Mouse (Mus musculus) lung, embryonic 14.5 days (tissue): ENCODE measurements around the gene Spata4. TPM values are rescaled to one million over a fixed set of nuclear protein-coding genes. Genes with fewer than 3 reads are reported as not detected.
"Not testable (repeated sequence)": the region's sequence is repeated elsewhere in the genome, so short reads cannot be mapped to it uniquely, and the experiment has no call there.

Experiments used
- ATAC-seq: fragments of 200-750 bp; cut with Nextera tagmentation; 2 replicates; pipeline ENCODE4 v1.8.0; 2017; ENCODE audit warnings: mild to moderate bottlenecking, moderate TSS enrichment, moderate library complexity; ENCODE audit not compliant: insufficient read depth
- DNase-seq: peaks from one replicate; pipeline ENCODE4 v3.0.0-alpha.2; 2015
- H3K27ac ChIP-seq: fragments of 300-500 bp; sonication (generic); 2 replicates; pipeline ENCODE4 v1.5.1; 2014; ENCODE audit warnings: low read depth, mild to moderate bottlenecking, moderate library complexity
- H3K27me3 ChIP-seq: fragments of 300-500 bp; sonication (generic); 2 replicates; pipeline ENCODE4 v1.6.1; 2014; ENCODE audit warnings: low read length, control low read depth; ENCODE audit not compliant: insufficient read depth
- H3K36me3 ChIP-seq: fragments of 300-500 bp; sonication (generic); 2 replicates; pipeline ENCODE4 v1.6.1; 2014; ENCODE audit warnings: control low read depth; ENCODE audit not compliant: insufficient read depth
- H3K4me1 ChIP-seq: fragments of 300-500 bp; sonication (generic); 2 replicates; pipeline ENCODE4 v1.6.1; 2014; ENCODE audit warnings: antibody characterized with exemption, control low read depth; ENCODE audit not compliant: insufficient read depth
- H3K4me2 ChIP-seq: fragments of 300-500 bp; sonication (generic); 2 replicates; pipeline ENCODE4 v1.6.1; 2014; ENCODE audit warnings: mild to moderate bottlenecking
- H3K4me3 ChIP-seq: fragments of 300-500 bp; sonication (generic); 2 replicates; pipeline ENCODE4 v1.5.1; 2014; ENCODE audit warnings: low read depth, low read length
- H3K9ac ChIP-seq: fragments of 300-500 bp; sonication (generic); 2 replicates; pipeline ENCODE4 v1.6.1; 2014
- H3K9me3 ChIP-seq: fragments of 300-500 bp; sonication (generic); 2 replicates; pipeline ENCODE4 v1.6.1; 2016; ENCODE audit warnings: low read depth, low read length, control low read depth
- CTCF ChIP-seq: IDR thresholded peaks from 2 replicates; pipeline ENCODE4 v1.5.1; 2016; ENCODE audit warnings: antibody characterized with exemption, low read depth
- WGBS: fragments of 180-500 bp; shearing (Covaris S2); extraction: QIAGEN DNeasy Blood & Tissue Kit; methylation state at CpG from one replicate; pipeline ENCODE4 v1.1.7; 2014; 5-methylcytosine and 5-hydroxymethylcytosine counted together
- polyA plus RNA-seq: library from polyadenylated mRNA; unstranded; fragments of >200 nt; fragmentation: Nextera tagmentation; extraction: Ambion mirVana; gene quantifications from 2 replicates; pipeline ENCODE4 v1.2.1, GENCODE M21; 2014

The Spata4 gene
- polyA plus RNA-seq, 1 experiment from 2014 or later = not detected

DNA sequence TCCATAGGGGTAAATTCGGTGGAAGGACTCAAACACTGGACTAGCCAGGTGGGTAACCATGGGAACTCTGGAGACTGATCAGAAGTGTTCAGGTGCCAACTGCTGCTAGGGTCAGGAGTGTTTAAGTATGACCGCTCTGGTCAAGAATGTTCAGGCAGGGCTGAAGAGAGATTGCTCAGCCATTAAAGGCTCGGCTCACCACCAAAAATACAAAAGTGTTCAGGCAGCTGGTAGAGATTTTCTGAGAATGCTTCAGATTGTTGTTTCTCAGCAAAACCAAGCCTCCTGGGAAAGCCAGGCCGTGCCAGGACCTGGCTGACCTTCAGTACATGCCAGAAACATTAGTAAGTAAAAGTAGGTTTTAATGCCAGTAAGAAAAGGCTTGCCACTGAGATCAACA, 9.7 kb downstream of the Spata4 start:
- 56% methylated on average over 4 of the region's 4 CpGs for WGBS
- peak; percentile 13 for DNase-seq

DNA sequence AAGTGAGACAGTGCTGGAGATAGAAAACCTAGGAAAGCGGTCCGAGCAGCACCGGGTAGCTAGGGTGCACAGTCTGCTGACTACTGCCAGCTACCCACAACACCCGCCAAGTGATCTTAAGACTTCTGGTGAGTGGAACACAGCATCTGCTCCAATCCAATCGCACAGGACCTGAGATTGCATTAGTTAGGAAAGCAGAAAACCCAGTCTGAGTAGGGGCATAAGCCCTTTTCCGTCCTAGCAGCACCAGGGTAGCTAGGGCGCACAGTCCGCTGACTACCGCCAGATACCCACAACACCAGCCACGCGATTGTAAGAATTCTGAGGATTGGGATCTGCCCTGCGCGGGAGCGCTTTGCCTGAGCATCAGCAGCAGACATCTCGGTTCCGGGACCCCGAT, 16.1 kb downstream of the Spata4 start:
- H3K9ac ChIP-seq, H3K4me1 ChIP-seq, H3K27me3 ChIP-seq, H3K4me3 ChIP-seq, ATAC-seq, H3K36me3 ChIP-seq, DNase-seq, H3K27ac ChIP-seq, H3K4me2 ChIP-seq, H3K9me3 ChIP-seq: not testable (repeated sequence)
- 74% methylated on average over 17 of the region's 17 CpGs for WGBS

More for the DNA sequence above, 9.7 kb downstream of the Spata4 start:
- Histone ChIP-seq H3K4me2 (no peak overlapping the region), H3K27me3 (no peaks in the 10 kb centered on the region), H3K27ac (peak overlapping the region; percentile 12; the same call in 1 of the 2 replicates), H3K9me3 (no peaks in the 10 kb centered on the region), H3K4me1 (no peaks in the 10 kb centered on the region), H3K4me3 (no peak overlapping the region), H3K9ac (no peak overlapping the region), H3K36me3 (no peaks in the 10 kb centered on the region)
- ATAC-seq = peak; percentile 78
- no peak for TF ChIP-seq CTCF

DNA sequence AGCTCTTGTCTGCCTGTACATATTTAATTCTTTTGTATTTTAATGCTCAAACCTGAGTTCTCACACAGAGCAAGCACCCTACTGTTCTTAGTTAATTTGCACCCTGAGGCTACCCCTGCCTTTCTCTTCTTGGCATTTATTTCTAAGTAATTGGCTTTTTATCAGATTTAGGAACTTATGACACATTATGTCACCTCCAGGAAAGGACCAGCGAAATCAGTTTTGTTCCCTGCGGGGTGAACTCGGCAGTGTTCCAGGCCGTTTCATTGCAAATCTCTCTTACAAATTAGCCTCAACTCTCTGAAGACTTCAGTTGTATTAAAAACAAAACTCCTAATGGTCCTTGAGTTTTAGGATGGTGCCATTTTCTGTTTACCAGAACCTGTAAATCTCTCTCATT, 38.1 kb downstream of the Spata4 start:
- DNase-seq (no peak), ATAC-seq (no peak)
- Histone ChIP-seq H3K9me3 (no peaks in the 10 kb centered on the region), H3K4me2 (no peak overlapping the region), H3K4me1 (no peaks in the 10 kb centered on the region), H3K4me3 (no peak overlapping the region), H3K27ac (no peak overlapping the region), H3K9ac (no peak overlapping the region), H3K36me3 (no peaks in the 10 kb centered on the region), H3K27me3 (no peaks in the 10 kb centered on the region)
- TF ChIP-seq CTCF = no peak
- WGBS = 73% methylated on average over 4 of the region's 4 CpGs

Other genes starting within 250 kb of the Spata4 start
- gene Asb5, start 71.2 kb upstream of the Spata4 start, polyA plus RNA-seq = 6.0 and 7.7 TPM in 2 replicates
- 87.8 and 92.9 TPM in 2 replicates for gene Spcs3, start 70.8 kb upstream of the Spata4 start, polyA plus RNA-seq